Mouse (Mus musculus): ENCODE results near the gene Agfg2.

DNA sequence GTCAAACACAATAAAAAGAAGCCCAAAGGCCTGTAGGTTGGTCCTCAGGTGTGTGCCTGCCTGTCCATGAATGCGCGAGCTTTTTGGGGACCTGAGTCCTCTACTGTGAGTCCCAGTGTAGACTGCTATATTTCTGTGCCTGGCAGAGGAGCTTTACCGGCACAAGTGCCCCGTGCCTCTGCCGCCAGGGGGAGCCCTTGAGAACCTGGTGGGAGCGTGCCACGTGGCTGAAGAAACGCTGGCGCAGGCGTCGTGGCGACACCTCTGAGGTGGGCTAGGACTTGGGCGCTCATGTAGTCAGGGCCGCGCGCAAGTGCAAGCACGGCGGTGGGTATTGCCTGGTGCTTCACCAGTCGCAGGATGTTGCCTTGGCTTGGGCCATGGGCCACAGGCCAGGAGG is 43.5 kb downstream of the Agfg2 start, which contains the start of gene Sap25:
- TF ChIP-seq CTCF (conservative IDR thresholded peaks at IDR 0.05; ENCODE audit: low read length) (peak; percentile 78), POU5F1 (IDR thresholded peaks at IDR 0.05; ENCODE audit: borderline replicate concordance, low read length) (no peak), NANOG (IDR thresholded peaks at IDR 0.05; ENCODE audit: borderline replicate concordance, low read length) (no peak)
